Mouse (Mus musculus) left cerebral cortex, adult 9 months (tissue): ENCODE results near the gene Mrtfa.

ENCODE experiments used
- DNase-seq, 2 experiments: peaks; one replicate each; pipeline ENCODE4 v3.0.0; 2022; ENCODE audit warnings: low spot score in 2 of 2

The Mrtfa gene

GRCm38 (mm10) chr15:81031611-81032010, 158.9 kb downstream of the Mrtfa start:
- DNase-seq: no peak

GRCm38 (mm10) chr15:81030891-81031425, 159.6 kb downstream of the Mrtfa start:
- DNase-seq: no peak

- peak; percentile 56 to 91 for DNase-seq
Observed at GRCm38 (mm10) chr15:81027378-81028173, 163.0 kb downstream of the Mrtfa start.

GRCm38 (mm10) chr15:81026901-81027300, 163.7 kb downstream of the Mrtfa start:
- no peak for DNase-seq

- DNase-seq: no peak
Observed at GRCm38 (mm10) chr15:81023842-81024241, 166.7 kb downstream of the Mrtfa start.

- no peak for DNase-seq
Observed at GRCm38 (mm10) chr15:81022437-81022836, 168.1 kb downstream of the Mrtfa start.

GRCm38 (mm10) chr15:81021377-81021776, 169.2 kb downstream of the Mrtfa start:
- no peak for DNase-seq

- no peak for DNase-seq
Observed at GRCm38 (mm10) chr15:81017308-81017707, 173.2 kb downstream of the Mrtfa start.

- DNase-seq: no peak
Observed at GRCm38 (mm10) chr15:81016488-81016887, 174.1 kb downstream of the Mrtfa start.

- no peak for DNase-seq
Observed at GRCm38 (mm10) chr15:81015068-81015744, 175.4 kb downstream of the Mrtfa start.

GRCm38 (mm10) chr15:81013186-81013585, 177.4 kb downstream of the Mrtfa start:
- no peak for DNase-seq

- DNase-seq: no peak
Observed at GRCm38 (mm10) chr15:81012359-81012758, 178.2 kb downstream of the Mrtfa start.

GRCm38 (mm10) chr15:81011523-81011922, 179.0 kb downstream of the Mrtfa start:
- peak in 1 of 2 experiments; percentile 3 for DNase-seq

GRCm38 (mm10) chr15:81010114-81010513, 180.4 kb downstream of the Mrtfa start:
- DNase-seq: peak in 1 of 2 experiments; percentile 17

- no peak for DNase-seq
Observed at GRCm38 (mm10) chr15:81008689-81009123, 181.9 kb downstream of the Mrtfa start.

GRCm38 (mm10) chr15:81007905-81008304, 182.7 kb downstream of the Mrtfa start:
- DNase-seq: no peak

GRCm38 (mm10) chr15:81007339-81007738, 183.2 kb downstream of the Mrtfa start:
- DNase-seq: no peak

- no peak for DNase-seq
Observed at GRCm38 (mm10) chr15:81006127-81006735, 184.3 kb downstream of the Mrtfa start.

- DNase-seq: no peak
Observed at GRCm38 (mm10) chr15:81000419-81001138, 190.0 kb downstream of the Mrtfa start.

GRCm38 (mm10) chr15:80997077-80997476, 193.5 kb downstream of the Mrtfa start:
- no peak for DNase-seq

- no peak for DNase-seq
Observed at GRCm38 (mm10) chr15:80996090-80996835, 194.3 kb downstream of the Mrtfa start.
